Comparison of ENCODE assay signal across 8 mouse cellular contexts in genomic region chrY:90738841-90739530, GRCm38 (mm10). TPM values are rescaled to one million over a fixed set of nuclear protein-coding genes. Genes with fewer than 3 reads are reported as not detected.
DNase-seq lines count a peak whose midpoint lies in the region; ATAC-seq and TF ChIP-seq lines count a peak whose summit lies in the region.
"Not testable (repeated sequence)": the region's sequence is repeated elsewhere in the genome, so short reads cannot be mapped to it uniquely, and the experiment has no call there.

No protein-coding gene starts in this region.

- not testable (repeated sequence) for H3K27me3 ChIP-seq in G1E (ENCODE audit: insufficient read depth, low read length); forebrain, embryonic 16.5 days (replicated peaks; ENCODE audit: control insufficient read depth, insufficient read depth, low read length); lung, embryonic 14.5 days (ENCODE audit: insufficient read depth, low read length)

- not testable (repeated sequence) for H3K9ac ChIP-seq in forebrain, embryonic 16.5 days (replicated peaks; ENCODE audit: low read depth, low read length); lung, embryonic 14.5 days

- 73% methylated on average over 28 of the region's 28 CpGs for WGBS in forebrain, embryonic 16.5 days
- 83% methylated on average over 28 of the region's 28 CpGs for WGBS in lung, embryonic 14.5 days

- TF ChIP-seq CTCF in G1E (IDR thresholded peaks at IDR 0.05; ENCODE audit: low read depth, low read length); lung, embryonic 14.5 days (IDR thresholded peaks at IDR 0.05; ENCODE audit: low read depth): not testable (repeated sequence)

- peaks cover 34% of the 10 kb centered on the region for H3K9me3 ChIP-seq in G1E (replicated peaks)
- H3K9me3 ChIP-seq in forebrain, embryonic 16.5 days (ENCODE audit: control insufficient read depth, low read length), result peaks cover 29% of the 10 kb centered on the region
- H3K9me3 ChIP-seq in lung, embryonic 14.5 days (ENCODE audit: low read depth, low read length), result peaks cover 56% of the 10 kb centered on the region

- peak overlapping the region; percentile 4; the same call in 1 of the 2 replicates for H3K4me3 ChIP-seq in G1E (ENCODE audit: low read depth, low read length)
- not testable (repeated sequence) for H3K4me3 ChIP-seq in forebrain, embryonic 16.5 days (replicated peaks; ENCODE audit: low read length); lung, embryonic 14.5 days (ENCODE audit: low read depth, low read length)

- intact Hi-C loops in heart, postnatal 25 days (cut with DNase I), result not testable (repeated sequence)

- peaks cover 49% of the 10 kb centered on the region for H3K36me3 ChIP-seq in G1E (replicated peaks)
- peaks cover 17% of the 10 kb centered on the region for H3K36me3 ChIP-seq in forebrain, embryonic 16.5 days (ENCODE audit: control insufficient read depth, insufficient read depth)
- H3K36me3 ChIP-seq in lung, embryonic 14.5 days (ENCODE audit: insufficient read depth), result peaks cover 56% of the 10 kb centered on the region

- H3K27ac ChIP-seq in forebrain, embryonic 16.5 days (ENCODE audit: low read length); lung, embryonic 14.5 days (ENCODE audit: low read depth): not testable (repeated sequence)

- DNase-seq in G1E (ENCODE audit: low spot score), result peak; percentile 60
- DNase-seq in cerebellum, adult 9-10 months, result peak; percentile 35
- peak; percentile 43 for DNase-seq in heart, postnatal 25 days (ENCODE audit: low spot score)
- peak; percentile 29 to 78 for DNase-seq in kidney, postnatal 25 days
- peak; percentile 63 for DNase-seq in lung, embryonic 14.5 days
- peak; percentile 24 for DNase-seq in ovary, postnatal 10 days (ENCODE audit: low spot score)
- peak; percentile 52 for DNase-seq in thymus, postnatal 14 days

- not testable (repeated sequence) for H3K4me1 ChIP-seq in G1E (ENCODE audit: insufficient read depth, low read depth, low read length); forebrain, embryonic 16.5 days (replicated peaks; ENCODE audit: control insufficient read depth, insufficient read depth, low read length); lung, embryonic 14.5 days (ENCODE audit: insufficient read depth)

- ATAC-seq in G1E (ENCODE audit: extremely low read depth, insufficient number of reproducible peaks, low FRiP score, poor library complexity, severe bottlenecking), result not testable (repeated sequence)
- ATAC-seq in forebrain, embryonic 16.5 days, result peak; percentile 2; the same call in 1 of the 2 replicates
- peak; percentile 19; the same call in 1 of the 2 replicates for ATAC-seq in lung, embryonic 14.5 days (ENCODE audit: insufficient read depth)

- not testable (repeated sequence) for H3K4me2 ChIP-seq in forebrain, embryonic 16.5 days (ENCODE audit: low read length); lung, embryonic 14.5 days

RNA-seq across cellular contexts. Expression of gene Gm21860, which starts 15.6 kb away (rescaled TPM):
- total RNA-seq in G1E (2014; fragmentation: Nextera tagmentation), result not detected in 2 replicates
- not detected in 2 replicates for total RNA-seq in G1E (2017)
- polyA plus RNA-seq in G1E (2012), result not detected in 2 replicates
- polyA plus RNA-seq in forebrain, embryonic 16.5 days (2015; fragmentation: Nextera tagmentation; extraction: Ambion mirVana), result not detected in 2 replicates
- not detected for total RNA-seq in heart, postnatal 25 days (2021)
- not detected in 2 replicates for polyA plus RNA-seq in lung, embryonic 14.5 days (2014; fragmentation: Nextera tagmentation; extraction: Ambion mirVana)

RNA-seq across cellular contexts. Expression of gene Gm47283, which starts 45.6 kb away (rescaled TPM):
- total RNA-seq in G1E (2014; fragmentation: Nextera tagmentation) (not detected in 2 replicates), G1E (2017) (not detected in 2 replicates)
- polyA plus RNA-seq in G1E (2012), result not detected in 2 replicates
- polyA plus RNA-seq in forebrain, embryonic 16.5 days (2015; fragmentation: Nextera tagmentation; extraction: Ambion mirVana), result not detected in 2 replicates
- total RNA-seq in heart, postnatal 25 days (2021), result not detected
- polyA plus RNA-seq in lung, embryonic 14.5 days (2014; fragmentation: Nextera tagmentation; extraction: Ambion mirVana), result not detected in 2 replicates
